Mouse (Mus musculus) midbrain, embryonic 13.5 days (tissue): ENCODE measurements around the gene Abcd1. TPM values are rescaled to one million over a fixed set of nuclear protein-coding genes. Genes with fewer than 3 reads are reported as not detected.

Experiments
- polyA plus RNA-seq: library from polyadenylated mRNA; unstranded; fragments of >200 nt; fragmentation: Nextera tagmentation; extraction: Ambion mirVana; gene quantifications from 2 replicates; pipeline ENCODE4 v1.2.1, GENCODE M21; 2015

Gene Abcd1
- polyA plus RNA-seq, 1 experiment from 2014 or later: 11.8 TPM

Other genes starting within 250 kb of the Abcd1 start
- 16.7 and 21.2 TPM in 2 replicates for gene Bgn, start 233.0 kb upstream of the Abcd1 start, polyA plus RNA-seq
- gene Atp2b3, start 213.5 kb upstream of the Abcd1 start, polyA plus RNA-seq: 2.6 and 2.8 TPM in 2 replicates
- 0.79 and 1.2 TPM in 2 replicates for gene Dusp9, start 77.2 kb upstream of the Abcd1 start, polyA plus RNA-seq
- gene Pnck, start 56.5 kb upstream of the Abcd1 start, polyA plus RNA-seq: 91.5 and 99.5 TPM in 2 replicates
- gene Slc6a8, start 43.4 kb upstream of the Abcd1 start, polyA plus RNA-seq: 6.3 and 6.4 TPM in 2 replicates
- 116 and 118 TPM in 2 replicates for gene Bcap31, start 422 bp upstream of the Abcd1 start, polyA plus RNA-seq
- 0.07 and 0.08 TPM in 2 replicates for gene Plxnb3, start 40.5 kb downstream of the Abcd1 start, polyA plus RNA-seq
- 1.3 and 1.4 TPM in 2 replicates for gene Srpk3, start 57.8 kb downstream of the Abcd1 start, polyA plus RNA-seq
- gene Idh3g, start 70.3 kb downstream of the Abcd1 start, polyA plus RNA-seq: 225 and 228 TPM in 2 replicates
- gene Ssr4, start 70.4 kb downstream of the Abcd1 start, polyA plus RNA-seq: 133 and 139 TPM in 2 replicates
- gene Pdzd4, start 108.4 kb downstream of the Abcd1 start, polyA plus RNA-seq: 4.3 and 4.7 TPM in 2 replicates
- 0.24 and 0.27 TPM in 2 replicates for gene Avpr2, start 175.5 kb downstream of the Abcd1 start, polyA plus RNA-seq
- gene L1cam, start 179.5 kb downstream of the Abcd1 start, polyA plus RNA-seq: 73.8 and 80.8 TPM in 2 replicates
- gene Arhgap4, start 205.3 kb downstream of the Abcd1 start, polyA plus RNA-seq: 2.8 and 2.9 TPM in 2 replicates
- gene Naa10, start 205.3 kb downstream of the Abcd1 start, polyA plus RNA-seq: 107 and 108 TPM in 2 replicates
- 10.5 and 12.3 TPM in 2 replicates for gene Renbp, start 214.3 kb downstream of the Abcd1 start, polyA plus RNA-seq
- gene Hcfc1, start 249.8 kb downstream of the Abcd1 start, polyA plus RNA-seq: 61.9 and 63.0 TPM in 2 replicates